Mouse (Mus musculus) E14TG2a.4 (cell line): ENCODE measurements at regions not wholly inside any gene's neighbourhood (a gene's known extent, or its start where the extent isn't known, plus 50 kb on each side); places are given as distances from the start of the nearest gene placed in this dataset.

Experiments used
- H3K27me3 ChIP-seq: 2 replicates; pipeline ENCODE4 v1.6.1; 2014; ENCODE audit warnings: low read length, control low read depth; ENCODE audit not compliant: insufficient read depth
- H3K36me3 ChIP-seq: 2 replicates; pipeline ENCODE4 v1.6.1; 2014; ENCODE audit warnings: low read length, control low read depth; ENCODE audit not compliant: insufficient read depth
- H3K4me1 ChIP-seq: replicated peaks from 2 replicates; pipeline ENCODE4 v1.6.1; 2014; ENCODE audit warnings: low read depth, low read length, control low read depth
- H3K4me3 ChIP-seq: replicated peaks from 2 replicates; pipeline ENCODE4 v1.5.1; 2014; ENCODE audit warnings: mild to moderate bottlenecking, low read length
- H3K9me3 ChIP-seq: 2 replicates; pipeline ENCODE4 v1.6.1; 2014; ENCODE audit warnings: low read length, control low read depth
- CTCF ChIP-seq: conservative IDR thresholded peaks from 2 replicates; pipeline ENCODE4 v1.5.1; 2014; ENCODE audit warnings: low read length
- NANOG ChIP-seq: IDR thresholded peaks from 2 replicates; pipeline ENCODE4 v1.6.1; 2014; ENCODE audit warnings: borderline replicate concordance, low read length, mixed read lengths
- POU5F1 ChIP-seq: IDR thresholded peaks from 2 replicates; pipeline ENCODE4 v1.6.1; 2014; ENCODE audit warnings: low read length, borderline replicate concordance

GRCm38 (mm10) chr4:137134553-137134952, 86.0 kb upstream of the Zbtb40 start:
- TF ChIP-seq POU5F1 = no peak
- TF ChIP-seq NANOG = no peak
- no peak for TF ChIP-seq CTCF
- peaks cover 3% of the 10 kb centered on the region; the same call in 1 of the 2 replicates for H3K4me1 ChIP-seq
- H3K9me3 ChIP-seq = no peaks in the 10 kb centered on the region
- H3K27me3 ChIP-seq = peaks cover 28% of the 10 kb centered on the region
- H3K4me3 ChIP-seq = no peak overlapping the region
- H3K36me3 ChIP-seq = no peaks in the 10 kb centered on the region

GRCm38 (mm10) chr4:137133789-137134188, 85.2 kb upstream of the Zbtb40 start:
- Histone ChIP-seq H3K27me3 (peaks cover 36% of the 10 kb centered on the region), H3K9me3 (no peaks in the 10 kb centered on the region), H3K36me3 (no peaks in the 10 kb centered on the region), H3K4me3 (no peak overlapping the region), H3K4me1 (peaks cover 3% of the 10 kb centered on the region; the same call in 1 of the 2 replicates)
- no peak for TF ChIP-seq NANOG

GRCm38 (mm10) chr4:137130619-137131212, 82.1 kb upstream of the Zbtb40 start:
- H3K9me3 ChIP-seq = no peaks in the 10 kb centered on the region
- H3K27me3 ChIP-seq = peaks cover 42% of the 10 kb centered on the region
- TF ChIP-seq NANOG (no peak), POU5F1 (no peak), CTCF (no peak)
- no peak overlapping the region for H3K4me3 ChIP-seq
- peaks cover 3% of the 10 kb centered on the region; the same call in 1 of the 2 replicates for H3K4me1 ChIP-seq
- no peaks in the 10 kb centered on the region for H3K36me3 ChIP-seq

- TF ChIP-seq CTCF (no peak), NANOG (no peak), POU5F1 (no peak)
- H3K9me3 ChIP-seq = no peaks in the 10 kb centered on the region
- H3K27me3 ChIP-seq = peaks cover 31% of the 10 kb centered on the region
- no peaks in the 10 kb centered on the region; the same call in 1 of the 2 replicates for H3K4me1 ChIP-seq
- no peaks in the 10 kb centered on the region for H3K36me3 ChIP-seq
- no peak overlapping the region for H3K4me3 ChIP-seq
These were observed 79.6 kb upstream of the Zbtb40 start for GRCm38 (mm10) chr4:137128152-137128551.

- TF ChIP-seq POU5F1 (no peak), CTCF (no peak), NANOG (no peak)
- no peak overlapping the region for H3K4me3 ChIP-seq
- peaks cover 6% of the 10 kb centered on the region for H3K4me1 ChIP-seq
- H3K9me3 ChIP-seq = no peaks in the 10 kb centered on the region
- no peaks in the 10 kb centered on the region for H3K36me3 ChIP-seq
- peaks cover 32% of the 10 kb centered on the region for H3K27me3 ChIP-seq
These were observed 73.1 kb upstream of the Zbtb40 start for GRCm38 (mm10) chr4:137121684-137122083.

GRCm38 (mm10) chr4:137120597-137120996, 72.0 kb upstream of the Zbtb40 start:
- TF ChIP-seq CTCF (no peak), POU5F1 (no peak)
- Histone ChIP-seq H3K36me3 (no peaks in the 10 kb centered on the region), H3K4me1 (peaks cover 6% of the 10 kb centered on the region), H3K9me3 (no peaks in the 10 kb centered on the region), H3K4me3 (no peak overlapping the region), H3K27me3 (peaks cover 32% of the 10 kb centered on the region)

- Histone ChIP-seq H3K4me1 (peaks cover 11% of the 10 kb centered on the region), H3K9me3 (no peaks in the 10 kb centered on the region), H3K4me3 (peak overlapping the region; percentile 50), H3K36me3 (no peaks in the 10 kb centered on the region), H3K27me3 (peaks cover 32% of the 10 kb centered on the region)
- TF ChIP-seq NANOG = no peak
- no peak for TF ChIP-seq POU5F1
- TF ChIP-seq CTCF = no peak
These were observed 69.7 kb upstream of the Zbtb40 start for GRCm38 (mm10) chr4:137118332-137118715.

GRCm38 (mm10) chr4:137117471-137118331, 69.1 kb upstream of the Zbtb40 start:
- Histone ChIP-seq H3K9me3 (no peaks in the 10 kb centered on the region), H3K27me3 (peaks cover 32% of the 10 kb centered on the region), H3K4me3 (peak overlapping the region; percentile 50; the same call in 1 of the 2 replicates), H3K36me3 (no peaks in the 10 kb centered on the region), H3K4me1 (peaks cover 16% of the 10 kb centered on the region)
- TF ChIP-seq POU5F1 (no peak), CTCF (no peak), NANOG (no peak)
